Mouse (Mus musculus) cerebellum, postnatal 4 days (tissue): ENCODE results near the gene Gm4131.
"Not testable (repeated sequence)": the region's sequence is repeated elsewhere in the genome, so short reads cannot be mapped to it uniquely, and the experiment has no call there.

Experiments
- DNase-seq, 2 experiments: peaks; one replicate each; pipeline ENCODE4 v3.0.0; 2022; ENCODE audit warnings: low spot score in 2 of 2, mixed read lengths in 1 of 2

The Gm4131 gene

GRCm38 (mm10) chr14:62566821-62567220 is at the start of gene Gm4131:
TSS of gene Gm4131 (minus strand) at chr14:62566921.
- DNase-seq, result not testable (repeated sequence)

GRCm38 (mm10) chr14:62609904-62610303 is 43.2 kb upstream of the Gm4131 start:
- no peak for DNase-seq

DNA sequence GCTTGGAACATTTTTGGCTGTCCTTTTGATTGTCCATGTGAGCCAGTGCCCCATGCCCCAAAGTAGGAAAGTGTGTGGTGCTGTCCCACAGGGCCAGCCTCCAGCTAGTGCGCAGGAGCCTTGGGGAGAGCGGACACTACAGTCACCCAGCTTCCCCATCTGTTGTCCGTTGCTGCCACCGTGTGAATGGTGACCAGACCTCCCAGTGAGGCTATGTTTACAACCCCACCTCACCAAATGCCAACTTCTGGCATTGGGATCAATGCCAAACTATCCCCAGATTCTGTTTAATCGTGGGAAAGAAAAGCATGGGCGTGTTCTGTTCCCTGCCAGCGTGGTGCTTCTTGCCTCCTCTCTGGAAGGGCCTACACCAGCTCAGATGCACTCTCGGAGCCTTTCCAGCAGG is 41.1 kb upstream of the Gm4131 start:
- DNase-seq, result peak in 1 of 2 experiments; percentile 48

GRCm38 (mm10) chr14:62602869-62603268 is 36.1 kb upstream of the Gm4131 start:
- no peak for DNase-seq

GRCm38 (mm10) chr14:62602271-62602670 is 35.5 kb upstream of the Gm4131 start:
- DNase-seq, result no peak

DNA sequence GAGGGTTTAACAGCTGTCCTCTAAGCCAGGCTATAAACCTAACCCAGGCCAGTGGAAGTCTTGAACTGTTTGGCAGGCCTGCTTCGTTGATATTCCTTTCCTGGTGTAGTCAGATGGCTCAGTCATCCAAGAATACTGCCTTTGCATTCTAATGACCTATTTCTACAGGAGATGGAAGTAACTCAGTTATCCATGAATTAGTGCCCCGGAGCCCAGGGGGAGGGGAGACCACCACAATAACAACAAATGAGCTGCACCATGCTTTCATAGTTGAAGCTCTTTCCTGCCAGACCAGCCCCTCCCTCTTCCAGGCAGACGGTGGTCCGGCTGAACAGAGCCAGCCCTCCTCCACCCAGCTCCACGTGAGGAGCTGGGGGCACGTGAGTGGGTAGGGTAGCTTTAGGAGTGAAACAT is 33.4 kb upstream of the Gm4131 start:
- DNase-seq, result no peak

GRCm38 (mm10) chr14:62585338-62585737 is 18.6 kb upstream of the Gm4131 start:
- no peak for DNase-seq

GRCm38 (mm10) chr14:62584637-62585036 is 17.9 kb upstream of the Gm4131 start:
- DNase-seq, result no peak

DNA sequence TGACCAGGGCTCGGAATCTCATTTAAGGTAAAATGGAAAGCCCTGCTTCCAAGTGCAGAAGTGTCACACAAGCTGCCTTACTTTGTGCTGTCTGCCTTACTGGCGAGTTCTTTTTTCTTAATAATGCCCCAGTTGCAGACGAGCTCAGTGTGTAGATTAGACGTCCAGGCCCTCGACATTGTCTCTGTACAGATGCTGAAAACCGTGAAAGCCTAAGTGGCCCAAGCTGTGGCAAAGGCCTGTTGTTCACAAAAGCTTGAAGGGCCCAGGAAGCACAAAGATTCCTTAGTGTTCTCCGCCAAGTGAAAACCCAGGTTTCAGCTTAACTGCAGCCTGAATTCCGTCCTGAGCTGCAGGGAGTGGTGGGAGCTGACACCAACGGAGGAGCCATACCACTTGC is 15.0 kb upstream of the Gm4131 start:
- DNase-seq, result no peak

GRCm38 (mm10) chr14:62580945-62581344 is 14.2 kb upstream of the Gm4131 start:
- DNase-seq, result no peak

- DNase-seq, result no peak
Observed at GRCm38 (mm10) chr14:62575862-62576261, 9.1 kb upstream of the Gm4131 start.

DNA sequence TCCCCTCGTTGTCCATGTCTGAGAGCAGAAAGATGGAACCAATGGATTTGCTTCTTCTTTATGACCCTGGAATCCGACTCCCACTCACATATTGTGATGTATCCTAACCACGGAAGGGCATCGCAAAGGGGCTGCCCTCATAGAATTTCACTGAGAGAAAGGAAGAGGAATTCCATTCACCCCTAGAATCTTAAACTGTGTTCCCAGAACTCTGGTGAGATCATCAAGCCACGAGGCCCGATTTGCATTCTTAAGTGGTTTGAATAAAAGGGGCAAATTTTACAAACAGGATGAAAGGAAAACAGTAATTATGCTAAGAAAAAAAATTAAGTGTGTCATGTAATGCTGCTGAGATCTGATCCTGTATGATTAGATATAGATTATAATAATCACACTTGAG is 8.2 kb upstream of the Gm4131 start:
- no peak for DNase-seq

GRCm38 (mm10) chr14:62573454-62573853 is 6.7 kb upstream of the Gm4131 start:
- DNase-seq, result no peak

GRCm38 (mm10) chr14:62570299-62570698 is 3.6 kb upstream of the Gm4131 start:
- no peak for DNase-seq

- DNase-seq, result no peak
Observed at GRCm38 (mm10) chr14:62569463-62569862, 2.7 kb upstream of the Gm4131 start.

DNA sequence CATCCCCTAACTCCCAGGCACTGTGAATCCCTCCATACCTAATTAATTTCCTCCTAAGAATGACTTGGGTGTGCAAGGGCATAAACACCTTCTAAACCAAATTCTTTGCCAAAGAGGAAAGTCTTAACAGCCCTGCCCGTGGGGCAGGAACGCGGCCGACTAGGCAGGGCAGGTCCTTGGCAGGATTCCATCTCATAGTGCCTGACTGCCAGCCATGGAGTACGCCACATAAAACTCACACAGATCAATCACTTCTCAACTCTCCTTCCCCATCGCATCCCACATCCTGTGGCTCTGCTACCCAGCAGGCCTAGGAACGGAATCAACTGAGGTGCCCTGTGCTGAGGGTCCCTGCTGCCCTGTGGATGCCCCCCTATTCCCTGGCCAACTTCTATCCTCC is 3.0 kb downstream of the Gm4131 start:
- DNase-seq, result no peak

GRCm38 (mm10) chr14:62561875-62562748 is 4.6 kb downstream of the Gm4131 start:
- no peak for DNase-seq

GRCm38 (mm10) chr14:62557111-62557510 is 9.6 kb downstream of the Gm4131 start:
- DNase-seq, result no peak

- peak in 1 of 2 experiments; percentile 26 for DNase-seq
Observed at GRCm38 (mm10) chr14:62555840-62556810, 10.6 kb downstream of the Gm4131 start.

GRCm38 (mm10) chr14:62555309-62555829 is 11.4 kb downstream of the Gm4131 start, which contains the start of gene Fam124a:
TSS of gene Fam124a (plus strand) at chr14:62555737.
- DNase-seq, result peak; percentile 53 to 79

- no peak for DNase-seq
Observed at GRCm38 (mm10) chr14:62553786-62554185, 12.9 kb downstream of the Gm4131 start.

DNA sequence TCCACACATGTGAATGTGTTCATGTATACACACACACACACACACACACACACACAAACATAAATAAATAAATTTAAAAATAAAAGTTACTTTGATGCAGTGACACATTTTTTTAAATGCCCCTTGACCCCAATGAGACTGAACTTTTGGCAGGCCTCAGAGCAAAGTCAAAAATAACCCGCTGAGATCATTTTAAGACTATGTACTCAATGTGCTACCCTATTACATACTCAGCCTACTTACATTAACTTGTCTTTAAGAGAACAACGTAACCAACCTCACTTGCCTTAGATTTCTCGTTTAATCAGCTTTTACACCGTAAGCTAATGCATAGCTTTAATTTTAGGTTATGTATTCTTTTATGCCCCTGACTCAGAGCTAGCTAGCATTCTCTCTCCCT is 13.9 kb downstream of the Gm4131 start:
- DNase-seq, result no peak
